Mouse (Mus musculus) v-Abl transformed pro-B cells (cell line): ENCODE data around the gene Zscan29.
"Not testable (repeated sequence)": the region's sequence is repeated elsewhere in the genome, so short reads cannot be mapped to it uniquely, and the experiment has no call there.

Experiments
- in situ Hi-C, 2 experiments: fragments of 400-800 bp; cut with MboI; formaldehyde crosslinking; loops; one replicate each; pipeline ENCODE4 v1.15.1; 2025; ENCODE audit not compliant: unreplicated experiment in 2 of 2

Gene Zscan29

GRCm38 (mm10) chr2:121139266-121140017 is 31.5 kb downstream of the Zscan29 start:
- in situ Hi-C loops, result no loop called here

DNA sequence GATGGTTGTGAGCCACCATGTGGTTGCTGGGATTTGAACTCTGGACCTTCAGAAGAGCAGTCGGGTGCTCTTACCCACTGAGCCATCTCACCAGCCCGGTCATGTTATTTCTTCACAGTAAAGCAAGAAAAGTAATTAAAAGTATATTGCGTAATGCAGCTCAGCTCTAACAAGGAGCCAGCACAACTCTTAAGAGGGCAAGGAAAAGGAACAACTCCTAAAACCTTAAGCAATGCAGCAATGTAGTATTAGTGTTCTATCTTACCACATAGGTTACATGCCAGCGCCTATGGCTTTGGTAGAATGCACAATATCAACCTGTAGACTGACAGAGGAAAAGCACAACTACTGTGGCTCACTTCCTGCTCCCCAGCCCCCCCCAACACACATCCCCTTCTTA is 33.6 kb downstream of the Zscan29 start:
- in situ Hi-C loops, result no loop called here

GRCm38 (mm10) chr2:121132822-121133221 is 38.1 kb downstream of the Zscan29 start:
- in situ Hi-C loops, result no loop called here

DNA sequence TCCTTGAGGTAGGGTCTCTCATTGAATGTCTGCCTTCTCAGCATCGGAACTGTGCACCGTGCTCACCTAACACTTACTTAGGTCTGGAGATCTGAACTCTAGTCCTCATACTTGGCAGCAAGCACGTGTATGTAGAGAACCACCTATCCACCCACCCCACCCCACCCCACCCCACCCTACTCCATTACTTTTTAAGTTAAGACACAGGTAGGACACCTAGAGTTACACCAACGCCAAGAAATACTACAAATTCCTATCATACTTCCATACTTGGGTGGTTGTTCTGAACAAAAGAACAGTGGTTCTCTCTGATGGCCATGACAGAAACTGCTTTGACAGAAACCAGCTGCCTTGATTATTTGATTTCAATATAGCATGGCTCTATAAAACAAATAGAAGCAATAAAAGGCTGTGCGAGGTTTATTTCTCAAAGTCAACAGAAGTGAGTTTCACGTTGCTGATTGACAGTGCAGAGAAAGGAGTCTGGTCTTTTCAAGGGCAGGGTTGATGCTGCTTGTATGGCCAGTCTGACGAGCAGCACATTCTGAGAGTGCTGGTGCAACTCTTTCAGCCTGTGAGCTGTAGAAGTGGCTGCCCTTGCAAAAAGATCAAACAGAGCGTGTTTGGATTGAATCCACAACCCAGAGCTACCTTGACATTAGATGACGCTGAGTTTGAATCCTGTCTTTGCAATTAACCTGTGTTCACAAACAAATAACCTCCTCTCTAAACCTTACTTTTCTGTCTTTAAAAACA is 41.9 kb downstream of the Zscan29 start:
- in situ Hi-C loops, result no loop called here

DNA sequence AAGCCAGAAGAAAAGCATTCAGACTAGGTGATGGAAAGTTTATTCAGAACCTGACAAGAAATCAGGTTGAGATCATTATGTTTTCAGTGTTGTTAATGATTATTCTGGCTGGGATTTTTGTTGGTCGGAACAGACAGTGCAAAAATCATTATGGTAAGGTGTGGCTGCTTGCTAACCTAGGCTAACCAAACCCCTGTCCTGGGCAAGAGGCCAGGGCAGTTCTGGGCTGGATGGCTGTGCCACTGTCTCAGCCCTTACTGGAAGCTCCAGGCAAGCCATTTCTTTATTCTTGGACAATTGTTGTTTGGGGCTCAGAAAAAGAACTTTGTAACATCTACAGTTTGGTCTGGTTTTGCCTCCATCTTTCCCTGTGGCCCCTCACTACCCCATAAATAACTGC is 43.4 kb downstream of the Zscan29 start:
- in situ Hi-C loops, result no loop called here

GRCm38 (mm10) chr2:121126302-121126701 is 44.6 kb downstream of the Zscan29 start:
- in situ Hi-C loops, result not testable (repeated sequence)

DNA sequence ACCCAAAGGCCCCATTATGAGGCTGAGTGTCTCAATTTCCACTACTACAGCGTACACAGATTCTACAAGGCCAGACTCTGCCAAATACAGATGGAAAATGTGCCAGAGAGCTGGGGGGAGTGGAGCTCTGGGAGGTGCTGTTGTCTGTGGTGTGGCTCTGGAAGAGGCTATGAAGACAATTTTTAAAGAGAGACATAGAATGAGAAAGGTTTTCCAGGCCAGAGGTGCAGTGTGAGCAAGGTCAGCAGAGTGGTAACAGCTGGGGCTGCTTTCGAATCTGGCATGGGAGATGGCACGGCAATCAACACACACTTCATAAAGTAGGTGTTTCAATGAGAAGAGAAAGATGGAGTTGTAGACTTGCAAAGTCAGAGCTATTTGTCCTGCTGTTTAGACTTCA is 51.7 kb downstream of the Zscan29 start:
- in situ Hi-C loops, result no loop called here

GRCm38 (mm10) chr2:121115418-121115817 is 55.5 kb downstream of the Zscan29 start:
- in situ Hi-C loops, result no loop called here

GRCm38 (mm10) chr2:121109695-121110094 is 61.2 kb downstream of the Zscan29 start, which contains the start of gene Tgm7:
Gene Tgm7 (minus strand): TSS chr2:121109795.
- in situ Hi-C loops, result loop anchor here in 1 of 2 experiments (10.0 kb wide), 2 partner anchors 235 to 625 kb away; no protein-coding TSS in a partner anchor
